Mouse (Mus musculus) brown adipose tissue, adult 24 weeks (tissue): ENCODE results near the gene Chn2. TPM values are rescaled to one million over a fixed set of nuclear protein-coding genes. Genes with fewer than 3 reads are reported as not detected.

ENCODE experiments used
- H3K27ac ChIP-seq: fragments of 200-500 bp; replicated peaks from 2 replicates; pipeline ENCODE4 v1.5.1; 2012; ENCODE audit warnings: low read depth, mild to moderate bottlenecking, low read length
- H3K4me1 ChIP-seq: fragments of 200-500 bp; 2 replicates; pipeline ENCODE4 v1.6.1; 2012; ENCODE audit warnings: low read length, mixed read lengths; ENCODE audit not compliant: control insufficient read depth, insufficient read depth, insufficient read length
- H3K4me3 ChIP-seq: fragments of 200-500 bp; 2 replicates; pipeline ENCODE4 v1.5.1; 2012; ENCODE audit warnings: low read depth, mild to moderate bottlenecking, low read length, moderate library complexity; ENCODE audit not compliant: insufficient read depth
- polyA plus RNA-seq: library from polyadenylated mRNA; stranded (reverse); fragments of >200 nt; gene quantifications from 2 replicates; pipeline ENCODE4 v1.2.4, GENCODE M21; 2012; ENCODE audit not compliant: missing spikeins, insufficient read depth, insufficient read length

The Chn2 gene
- polyA plus RNA-seq, 1 experiment = 2.5 TPM

GRCm38 (mm10) chr6:54179874-54180212 is 140.5 kb downstream of the Chn2 start:
- peaks cover 2% of the 10 kb centered on the region for H3K4me1 ChIP-seq

GRCm38 (mm10) chr6:54183825-54184578 is 144.6 kb downstream of the Chn2 start:
- Histone ChIP-seq H3K27ac (no peak overlapping the region), H3K4me3 (no peak overlapping the region), H3K4me1 (peaks cover 2% of the 10 kb centered on the region)

More at GRCm38 (mm10) chr6:54179874-54180212, 140.5 kb downstream of the Chn2 start:
- Histone ChIP-seq H3K4me3 (no peak overlapping the region), H3K27ac (no peak overlapping the region)

- no peak overlapping the region for H3K4me3 ChIP-seq
- H3K4me1 ChIP-seq = no peaks in the 10 kb centered on the region
- no peak overlapping the region for H3K27ac ChIP-seq
Observed at GRCm38 (mm10) chr6:54193631-54194305, 154.4 kb downstream of the Chn2 start.

GRCm38 (mm10) chr6:54197821-54198412 is 158.6 kb downstream of the Chn2 start:
- Histone ChIP-seq H3K4me1 (0 out of 2 replicates have a peak, but pooled peaks cover 4% of the 10 kb centered on the region), H3K27ac (no peak overlapping the region), H3K4me3 (no peak overlapping the region)

DNA sequence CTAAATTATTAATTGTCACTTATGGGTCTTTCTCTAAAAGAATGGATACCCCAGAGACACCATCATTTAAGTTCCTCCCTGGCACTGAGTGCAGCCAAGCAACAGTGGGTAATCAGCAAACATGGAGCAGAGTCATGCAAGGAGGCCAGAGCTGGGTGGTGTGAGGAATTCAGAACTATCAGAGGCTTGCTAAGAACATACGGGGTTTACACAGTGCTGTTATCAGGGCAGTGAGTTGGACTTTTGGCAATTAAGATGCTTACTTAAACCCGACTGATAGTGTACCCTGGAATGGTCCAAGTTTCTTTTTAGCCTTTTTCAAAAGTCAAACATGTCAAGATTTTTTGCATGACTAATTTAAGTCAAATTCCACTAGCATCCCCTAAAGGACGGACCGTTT is 160.2 kb downstream of the Chn2 start:
- Histone ChIP-seq H3K4me1 (peaks cover 11% of the 10 kb centered on the region), H3K27ac (no peak overlapping the region), H3K4me3 (no peak overlapping the region)

GRCm38 (mm10) chr6:54200031-54200722 is 160.8 kb downstream of the Chn2 start:
- Histone ChIP-seq H3K27ac (no peak overlapping the region), H3K4me3 (no peak overlapping the region), H3K4me1 (peaks cover 15% of the 10 kb centered on the region)

DNA sequence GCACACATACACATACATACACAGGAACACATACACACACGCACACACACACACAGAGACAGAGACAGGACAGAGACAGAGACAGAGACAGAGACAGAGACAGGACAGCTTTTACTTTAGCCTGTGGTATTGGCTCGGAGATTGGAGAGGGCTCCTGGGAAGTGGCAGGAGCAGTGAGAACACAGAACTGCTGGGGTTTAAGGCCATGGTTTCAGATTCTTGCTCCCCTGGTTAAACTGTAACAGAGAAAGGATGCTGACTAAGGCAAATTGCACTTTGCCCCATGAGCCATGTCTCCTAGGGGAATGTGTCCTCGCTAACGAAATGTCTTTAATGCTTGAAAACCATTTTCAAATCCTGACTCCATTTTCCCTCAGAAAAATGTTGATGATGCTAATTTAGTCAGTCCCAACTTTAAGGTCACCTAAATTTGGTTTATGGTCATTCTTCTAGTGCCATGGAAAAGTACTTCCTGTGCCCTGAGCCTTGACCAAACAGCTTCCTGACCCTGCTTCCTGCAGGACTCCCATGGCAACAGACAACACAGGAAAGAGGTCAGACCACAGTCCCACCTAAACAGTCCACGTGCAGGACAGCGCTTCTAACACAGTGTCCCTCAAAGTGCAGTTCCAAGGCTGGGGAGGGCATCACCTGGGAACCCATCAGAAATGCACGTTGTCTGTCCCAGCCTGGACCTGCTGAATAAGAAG is 163.1 kb downstream of the Chn2 start:
- no peak overlapping the region for H3K4me3 ChIP-seq
- peaks cover 18% of the 10 kb centered on the region for H3K4me1 ChIP-seq
- H3K27ac ChIP-seq = no peak overlapping the region

GRCm38 (mm10) chr6:54203316-54203715 is 164.0 kb downstream of the Chn2 start:
- H3K27ac ChIP-seq = no peak overlapping the region
- no peak overlapping the region for H3K4me3 ChIP-seq

GRCm38 (mm10) chr6:54203926-54204325 is 164.6 kb downstream of the Chn2 start:
- Histone ChIP-seq H3K27ac (0 out of 2 replicates have a peak overlapping the region, but pooled peaks have one; percentile 36), H3K4me1 (peaks cover 18% of the 10 kb centered on the region), H3K4me3 (no peak overlapping the region)

More at GRCm38 (mm10) chr6:54203316-54203715, 164.0 kb downstream of the Chn2 start:
- H3K4me1 ChIP-seq = peaks cover 18% of the 10 kb centered on the region

DNA sequence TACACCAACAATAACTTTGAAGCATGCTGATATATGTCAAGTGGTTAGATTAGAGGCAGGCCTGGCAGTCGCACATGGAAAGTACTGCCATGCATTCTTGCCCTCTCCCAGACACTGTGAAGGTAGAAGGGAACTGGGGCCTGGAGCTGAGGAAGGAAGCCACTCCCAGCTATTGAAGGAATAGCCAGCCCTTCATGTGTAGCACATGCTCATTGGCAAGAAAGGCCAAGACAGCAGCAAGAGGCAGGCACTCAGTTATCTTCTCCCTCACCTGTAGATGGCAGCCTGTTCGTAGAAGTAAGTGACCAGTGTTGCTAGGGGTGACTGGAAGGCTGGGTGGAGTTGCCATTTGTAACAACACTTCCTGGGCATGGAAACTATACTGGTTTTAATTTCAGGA is 165.6 kb downstream of the Chn2 start:
- Histone ChIP-seq H3K4me1 (peaks cover 18% of the 10 kb centered on the region), H3K27ac (no peak overlapping the region), H3K4me3 (no peak overlapping the region)

- Histone ChIP-seq H3K27ac (no peak overlapping the region), H3K4me3 (no peak overlapping the region), H3K4me1 (peaks cover 18% of the 10 kb centered on the region)
Observed at GRCm38 (mm10) chr6:54205471-54205870, 166.1 kb downstream of the Chn2 start.

- H3K4me1 ChIP-seq = peaks cover 18% of the 10 kb centered on the region
- H3K4me3 ChIP-seq = no peak overlapping the region
Observed at GRCm38 (mm10) chr6:54206221-54206738, 166.9 kb downstream of the Chn2 start.

GRCm38 (mm10) chr6:54208786-54209185 is 169.4 kb downstream of the Chn2 start:
- Histone ChIP-seq H3K4me3 (no peak overlapping the region), H3K27ac (no peak overlapping the region), H3K4me1 (peaks cover 13% of the 10 kb centered on the region)

More at GRCm38 (mm10) chr6:54206221-54206738, 166.9 kb downstream of the Chn2 start:
- no peak overlapping the region for H3K27ac ChIP-seq

GRCm38 (mm10) chr6:54210971-54211370 is 171.6 kb downstream of the Chn2 start:
- Histone ChIP-seq H3K4me1 (peaks cover 5% of the 10 kb centered on the region; the same call in 1 of the 2 replicates), H3K4me3 (no peak overlapping the region), H3K27ac (no peak overlapping the region)
